Mouse (Mus musculus) B cell, adult 2 months (primary cell): ENCODE data around the gene Tspan5.

Experiments
- DNase-seq, 2 experiments: peaks; one replicate each; pipeline ENCODE4 v3.0.0; 2022

Tspan5 gene

GRCm38 (mm10) chr3:138852982-138853689, 111.1 kb downstream of the Tspan5 start:
- no peak for DNase-seq

- no peak for DNase-seq
Observed at GRCm38 (mm10) chr3:138853996-138854836, 112.2 kb downstream of the Tspan5 start.

- no peak for DNase-seq
Observed at GRCm38 (mm10) chr3:138855387-138855786, 113.4 kb downstream of the Tspan5 start.

- DNase-seq = no peak
Observed at GRCm38 (mm10) chr3:138856946-138857345, 115.0 kb downstream of the Tspan5 start.

- no peak for DNase-seq
Observed at GRCm38 (mm10) chr3:138857805-138858546, 116.0 kb downstream of the Tspan5 start.

DNA sequence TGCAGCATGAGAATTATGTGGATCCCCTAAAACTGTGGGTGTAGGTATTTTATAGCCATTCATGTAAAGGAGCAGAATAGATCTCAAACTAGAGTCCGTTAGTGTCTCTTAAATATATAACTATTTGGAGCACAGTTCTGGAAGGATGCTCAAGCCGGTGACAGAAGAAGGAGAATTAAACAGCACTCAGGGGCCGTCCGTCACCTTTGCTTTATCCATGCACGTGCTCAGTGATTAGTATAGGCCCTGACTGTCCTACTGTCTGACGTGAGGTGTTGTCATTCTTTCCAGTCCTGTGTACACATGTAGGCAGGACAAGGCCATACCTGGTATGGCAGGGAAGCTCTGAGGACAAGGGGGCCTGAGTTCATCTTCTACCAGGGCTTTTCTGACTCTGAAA, 116.7 kb downstream of the Tspan5 start:
- no peak for DNase-seq

GRCm38 (mm10) chr3:138859166-138859565, 117.2 kb downstream of the Tspan5 start:
- no peak for DNase-seq

GRCm38 (mm10) chr3:138859666-138860065, 117.7 kb downstream of the Tspan5 start:
- DNase-seq = no peak

DNA sequence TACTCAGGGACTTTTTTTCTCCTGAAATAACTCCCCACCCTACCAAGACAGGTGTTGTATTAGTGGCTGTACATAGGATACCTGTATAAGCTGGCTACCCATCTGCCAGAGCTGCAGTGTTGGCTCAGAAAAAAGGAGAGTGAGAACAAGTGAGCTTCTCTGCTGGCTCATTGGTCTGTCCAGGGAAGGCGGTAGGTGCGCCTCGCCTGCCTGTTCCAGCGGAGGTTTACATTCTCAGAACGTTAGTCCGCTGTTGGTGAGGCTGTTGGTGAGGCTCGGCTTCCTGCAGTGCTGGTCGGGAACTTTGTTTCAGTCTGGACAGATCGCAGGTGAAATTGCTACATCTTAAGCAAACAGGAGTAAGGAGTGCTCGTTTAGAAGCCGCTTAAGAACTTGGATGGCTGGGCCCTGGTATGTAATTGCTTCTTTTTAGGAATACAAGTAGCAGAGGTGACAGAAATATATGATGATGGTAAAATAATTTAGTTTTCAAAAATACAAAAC, 118.3 kb downstream of the Tspan5 start:
- no peak for DNase-seq

DNA sequence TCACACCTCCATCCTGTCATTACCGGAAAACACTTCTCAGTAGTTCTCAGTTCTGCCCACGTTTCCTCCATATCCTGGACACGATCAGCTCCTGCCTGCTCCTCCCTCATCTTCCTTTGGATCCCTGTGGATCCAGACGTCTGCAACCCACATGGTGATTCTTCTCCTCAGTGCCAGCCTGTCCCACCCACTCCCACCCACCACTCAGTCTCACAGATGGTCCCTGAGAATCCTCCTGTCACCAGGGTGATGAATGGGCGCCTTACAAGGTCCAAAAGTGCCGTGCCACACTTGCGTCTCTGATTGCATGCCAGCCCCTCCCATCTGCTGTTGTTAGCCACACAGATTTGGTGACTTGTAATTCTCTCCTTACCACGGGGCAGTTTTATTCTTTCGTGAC, 119.0 kb downstream of the Tspan5 start:
- DNase-seq = no peak

DNA sequence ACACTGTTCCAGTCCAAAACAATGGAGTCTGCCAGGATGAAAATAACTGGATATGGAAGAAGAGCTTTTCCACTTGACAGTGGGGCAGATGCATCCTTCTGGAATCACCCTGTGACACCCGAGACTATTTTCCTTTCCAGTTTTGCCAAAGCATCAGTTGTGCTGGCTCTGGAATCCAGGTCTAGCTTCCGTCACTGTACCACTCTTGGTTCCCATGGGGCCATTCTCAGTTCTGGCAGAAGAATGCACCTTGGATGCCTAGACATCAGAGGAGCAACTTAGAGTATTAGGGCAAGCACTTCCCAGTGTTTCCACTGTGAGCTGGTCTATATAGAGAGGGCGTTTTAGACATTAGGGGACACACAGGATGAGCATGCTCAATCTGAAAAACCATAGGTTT, 119.6 kb downstream of the Tspan5 start:
- DNase-seq = no peak

DNA sequence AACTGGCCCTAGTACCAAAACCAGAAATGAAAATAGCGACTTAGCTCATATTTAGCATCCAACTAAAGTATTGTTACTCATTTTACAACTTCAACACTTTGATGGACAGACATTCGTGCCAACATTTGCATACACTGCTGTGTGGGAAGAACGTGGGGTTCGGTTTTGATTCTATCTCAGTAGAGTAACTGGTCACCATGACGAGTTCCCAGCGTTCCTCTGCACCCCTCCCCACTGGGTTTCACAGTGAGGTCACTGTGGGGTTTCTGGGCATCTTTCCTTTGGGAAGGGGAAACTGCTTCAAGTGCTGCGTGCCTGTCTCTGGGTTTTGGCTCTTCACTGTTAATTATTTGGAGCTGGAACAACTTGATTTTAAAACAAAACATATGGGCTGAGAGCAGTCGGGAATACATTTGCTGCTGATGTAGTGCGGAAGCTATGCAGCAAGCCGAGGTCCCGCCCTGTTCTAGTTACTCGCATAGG, 122.2 kb downstream of the Tspan5 start:
- DNase-seq = no peak

DNA sequence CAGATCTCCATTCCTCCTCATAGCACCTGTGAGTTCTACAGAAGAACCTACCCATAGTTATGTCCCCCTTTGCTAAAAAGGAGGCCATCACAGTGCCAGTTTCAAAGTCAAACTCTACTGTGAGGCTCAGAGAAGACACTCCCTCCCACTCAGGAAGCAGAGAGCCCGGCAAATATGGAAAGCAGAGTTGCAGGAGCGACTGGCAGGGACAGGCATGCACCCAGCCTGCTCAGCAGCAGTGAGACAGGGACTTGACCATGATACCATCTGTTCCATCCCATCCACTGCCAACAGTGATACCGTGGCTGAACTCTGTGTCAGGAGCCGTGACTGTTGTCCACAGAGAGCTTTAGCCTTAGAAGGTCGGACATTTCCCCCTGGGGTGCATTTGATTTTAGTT, 123.3 kb downstream of the Tspan5 start:
- no peak for DNase-seq

GRCm38 (mm10) chr3:138867149-138867848, 125.3 kb downstream of the Tspan5 start:
- DNase-seq = no peak

DNA sequence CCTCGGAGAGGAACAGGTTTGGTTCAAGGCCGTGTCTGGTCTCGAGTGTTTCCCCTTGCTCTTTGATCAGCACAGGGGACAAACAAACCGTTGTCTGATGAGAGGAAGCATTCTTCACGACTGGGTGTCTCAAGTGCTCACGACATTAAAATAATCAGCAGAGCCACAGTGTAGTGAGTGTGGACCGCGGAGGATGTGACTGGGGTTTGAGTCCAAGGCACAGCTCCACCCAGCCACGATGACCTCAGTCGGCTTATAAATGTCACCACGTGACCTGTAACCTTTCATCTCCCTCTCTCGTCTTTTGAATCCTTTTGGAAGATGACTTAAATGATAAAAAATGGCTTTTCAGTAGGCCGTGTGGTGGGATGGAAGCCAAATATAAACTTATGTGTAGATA, 126.4 kb downstream of the Tspan5 start:
- DNase-seq = no peak

GRCm38 (mm10) chr3:138875282-138875681, 133.3 kb downstream of the Tspan5 start:
- no peak for DNase-seq

DNA sequence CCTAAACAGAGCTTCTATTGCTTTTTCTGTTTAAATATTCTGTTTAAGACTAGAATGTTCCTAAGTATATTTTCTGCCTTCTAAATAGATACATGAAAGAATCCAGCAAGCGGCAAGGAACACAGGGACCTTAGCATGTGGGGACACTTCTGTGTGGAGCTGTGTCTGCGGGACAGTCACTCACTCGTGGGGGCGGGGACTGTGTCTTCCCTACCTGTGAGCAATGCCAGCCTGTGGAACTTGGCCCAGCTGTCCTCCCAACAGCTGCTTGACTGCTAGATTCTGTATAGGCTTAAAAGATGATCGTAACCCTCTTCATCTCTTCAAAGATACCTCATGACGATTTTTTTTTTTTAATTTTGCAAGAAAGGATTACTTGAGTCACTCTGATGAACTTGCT, 133.9 kb downstream of the Tspan5 start:
- no peak for DNase-seq

GRCm38 (mm10) chr3:138876418-138876817, 134.4 kb downstream of the Tspan5 start:
- DNase-seq = no peak

DNA sequence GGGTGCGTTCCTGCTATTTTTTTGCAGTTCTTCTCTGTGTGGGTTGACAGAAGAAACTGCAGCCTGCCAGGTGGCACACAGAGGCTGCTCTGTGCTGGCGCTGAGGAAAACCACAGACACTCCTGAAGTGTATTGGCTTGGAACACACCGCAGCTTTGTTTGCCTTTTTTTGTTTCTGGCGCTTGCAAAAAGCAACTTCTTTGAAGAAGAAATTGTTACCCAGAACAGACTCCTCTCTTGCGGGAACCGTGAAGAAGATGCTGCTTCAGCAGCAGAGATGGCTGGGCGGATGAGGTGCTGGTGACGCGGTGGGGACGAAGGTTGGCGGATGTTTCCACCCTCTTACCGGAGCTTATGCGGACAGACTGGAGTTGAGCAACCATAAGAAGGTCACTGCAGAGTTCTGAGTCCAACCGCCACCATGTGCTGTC, 135.0 kb downstream of the Tspan5 start:
- DNase-seq = no peak

DNA sequence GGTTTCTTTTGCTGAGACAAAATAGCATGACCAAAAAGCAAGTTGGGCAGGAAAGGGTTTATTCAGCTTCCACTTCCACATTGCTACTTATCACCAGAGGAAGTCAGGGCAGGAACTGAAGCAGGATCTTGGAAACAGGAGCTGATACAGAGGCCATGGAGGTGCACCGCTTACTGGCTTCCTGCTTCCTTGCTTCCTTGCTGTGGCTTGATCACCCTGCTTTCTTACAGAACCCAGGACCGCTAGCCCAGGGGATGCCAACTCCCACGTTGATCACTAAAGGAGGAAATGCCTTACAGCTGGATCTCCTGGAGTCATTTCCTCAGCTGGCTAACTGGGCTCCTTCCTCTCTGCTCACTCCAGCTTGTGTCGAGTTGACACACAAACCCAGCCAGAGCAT, 135.7 kb downstream of the Tspan5 start:
- DNase-seq = no peak

DNA sequence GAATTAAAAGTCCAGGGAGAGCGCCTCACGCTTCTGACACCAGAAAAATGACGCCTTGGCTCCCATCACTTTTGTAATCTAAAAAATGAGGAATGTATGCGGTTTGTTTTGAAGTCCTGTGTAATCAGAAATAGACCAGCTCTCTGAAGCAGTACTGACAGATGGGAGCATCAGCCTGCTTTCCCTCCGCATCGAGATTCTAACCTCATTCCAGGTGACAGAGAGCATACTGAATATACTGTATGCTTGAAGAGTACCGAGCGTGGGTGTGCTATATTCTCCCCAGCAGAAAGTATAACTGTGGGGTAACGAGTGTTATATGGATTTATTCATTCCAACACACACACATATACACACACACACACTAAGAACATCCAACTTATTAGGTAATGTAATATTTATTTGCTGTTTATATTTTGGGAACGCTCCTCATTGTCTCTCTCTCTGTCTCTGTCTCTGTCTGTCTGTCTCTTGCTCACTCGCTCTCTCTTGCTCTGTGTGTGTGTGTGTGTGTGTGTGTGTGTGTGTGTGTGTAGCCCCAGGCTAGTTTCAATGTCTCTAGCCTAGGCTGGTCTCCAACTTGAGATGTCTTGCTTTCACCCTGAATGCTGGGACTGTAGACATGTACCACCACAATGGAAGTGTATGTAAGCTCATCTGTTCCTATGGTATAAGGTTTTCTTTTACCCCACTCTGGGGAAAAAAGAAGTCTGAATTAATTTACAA, 139.2 kb downstream of the Tspan5 start:
- DNase-seq = no peak
